Mouse (Mus musculus): ENCODE results near the gene Atad3a. TPM values are rescaled to one million over a fixed set of nuclear protein-coding genes. Genes with fewer than 3 reads are reported as not detected.
"Not testable (repeated sequence)": the region's sequence is repeated elsewhere in the genome, so short reads cannot be mapped to it uniquely, and the experiment has no call there.

The Atad3a gene
- polyA plus RNA-seq (2016; fragmentation: Nextera tagmentation; extraction: Ambion mirVana), result 138 and 161 TPM in 2 replicates

GRCm38 (mm10) chr4:155760613-155761355 lies at the start of gene Atad3a:
Gene Atad3a (minus strand): TSS chr4:155761093.
- under 1% methylated on average over 68 of the region's 68 CpGs for WGBS
- Histone ChIP-seq H3K27ac (peak within 1 kb of the TSS; percentile 83), H3K4me3 (peak within 1 kb of the TSS; percentile 85), H3K4me1 (peaks cover 32% of the 10 kb centered on the region), H3K9me3 (replicated peaks) (no peaks in the 10 kb centered on the region), H3K36me3 (peaks cover 29% of the 10 kb centered on the region), H3K27me3 (ENCODE audit: low read depth, poor library complexity, severe bottlenecking) (no peaks in the 10 kb centered on the region)
- peak; percentile 98 for DNase-seq (ENCODE audit: low spot score)

GRCm38 (mm10) chr4:155807841-155808240 lies 46.9 kb upstream of the Atad3a start:
- H3K27ac ChIP-seq, result no peak overlapping the region
- WGBS, result 90% methylated on average over 3 of the region's 3 CpGs
- H3K4me3 ChIP-seq, result no peak overlapping the region
- no peaks in the 10 kb centered on the region for H3K9me3 ChIP-seq (replicated peaks)
- H3K27me3 ChIP-seq (ENCODE audit: low read depth, poor library complexity, severe bottlenecking), result no peaks in the 10 kb centered on the region
- DNase-seq (ENCODE audit: low spot score), result no peak
- peaks cover 71% of the 10 kb centered on the region for H3K36me3 ChIP-seq
- H3K4me1 ChIP-seq, result peaks cover 25% of the 10 kb centered on the region

GRCm38 (mm10) chr4:155803340-155804041 lies 42.6 kb upstream of the Atad3a start:
- H3K27ac ChIP-seq, result peak overlapping the region; percentile 87
- under 1% methylated on average over 58 of the region's 58 CpGs for WGBS
- DNase-seq (ENCODE audit: low spot score), result peak; percentile 98
- H3K4me3 ChIP-seq, result peak overlapping the region; percentile 95
- H3K9me3 ChIP-seq (replicated peaks), result no peaks in the 10 kb centered on the region
- H3K36me3 ChIP-seq, result peaks cover 39% of the 10 kb centered on the region
- H3K4me1 ChIP-seq, result peaks cover 19% of the 10 kb centered on the region
- H3K27me3 ChIP-seq (ENCODE audit: low read depth, poor library complexity, severe bottlenecking), result no peaks in the 10 kb centered on the region

GRCm38 (mm10) chr4:155802741-155803339 lies 41.9 kb upstream of the Atad3a start, which contains the start of gene Mrpl20:
Gene Mrpl20 (plus strand): TSS chr4:155802878.
- Histone ChIP-seq H3K4me1 (peaks cover 19% of the 10 kb centered on the region), H3K27ac (peak within 1 kb of the TSS; percentile 87), H3K27me3 (ENCODE audit: low read depth, poor library complexity, severe bottlenecking) (no peaks in the 10 kb centered on the region), H3K9me3 (replicated peaks) (no peaks in the 10 kb centered on the region), H3K4me3 (peak within 1 kb of the TSS; percentile 95), H3K36me3 (peaks cover 33% of the 10 kb centered on the region)
- DNase-seq (ENCODE audit: low spot score), result peak; percentile 45
- WGBS, result 12% methylated on average over 12 of the region's 12 CpGs

GRCm38 (mm10) chr4:155802075-155802474 lies 41.2 kb upstream of the Atad3a start:
- Histone ChIP-seq H3K27ac (no peak overlapping the region), H3K36me3 (peaks cover 25% of the 10 kb centered on the region), H3K27me3 (ENCODE audit: low read depth, poor library complexity, severe bottlenecking) (no peaks in the 10 kb centered on the region), H3K4me3 (no peak overlapping the region), H3K4me1 (peaks cover 19% of the 10 kb centered on the region), H3K9me3 (replicated peaks) (no peaks in the 10 kb centered on the region)
- no peak for DNase-seq (ENCODE audit: low spot score)
- 95% methylated on average over 1 of the region's 1 CpGs for WGBS

- Histone ChIP-seq H3K27ac (no peak overlapping the region), H3K27me3 (ENCODE audit: low read depth, poor library complexity, severe bottlenecking) (peaks cover 15% of the 10 kb centered on the region), H3K4me1 (0 out of 2 replicates have a peak, but pooled peaks cover 3% of the 10 kb centered on the region), H3K9me3 (replicated peaks) (no peaks in the 10 kb centered on the region), H3K4me3 (no peak overlapping the region), H3K36me3 (no peaks in the 10 kb centered on the region)
- WGBS, result 85% methylated on average over 2 of the region's 2 CpGs
- no peak for DNase-seq (ENCODE audit: low spot score)
Observed at GRCm38 (mm10) chr4:155793730-155794129, 32.8 kb upstream of the Atad3a start.

- no peak overlapping the region for H3K27ac ChIP-seq
- 75% methylated on average over 24 of the region's 24 CpGs for WGBS
- 0 out of 2 replicates have a peak, but pooled peaks cover 3% of the 10 kb centered on the region for H3K4me1 ChIP-seq
- DNase-seq (ENCODE audit: low spot score), result no peak
- no peaks in the 10 kb centered on the region for H3K9me3 ChIP-seq (replicated peaks)
- no peaks in the 10 kb centered on the region for H3K36me3 ChIP-seq
- no peak overlapping the region for H3K4me3 ChIP-seq
- peaks cover 15% of the 10 kb centered on the region for H3K27me3 ChIP-seq (ENCODE audit: low read depth, poor library complexity, severe bottlenecking)
Observed at GRCm38 (mm10) chr4:155791240-155791933, 30.5 kb upstream of the Atad3a start.

GRCm38 (mm10) chr4:155790650-155791161 lies 29.8 kb upstream of the Atad3a start:
- Histone ChIP-seq H3K4me3 (no peak overlapping the region), H3K27me3 (ENCODE audit: low read depth, poor library complexity, severe bottlenecking) (peaks cover 19% of the 10 kb centered on the region), H3K27ac (no peak overlapping the region), H3K36me3 (no peaks in the 10 kb centered on the region), H3K4me1 (0 out of 2 replicates have a peak, but pooled peaks cover 4% of the 10 kb centered on the region), H3K9me3 (replicated peaks) (no peaks in the 10 kb centered on the region)
- DNase-seq (ENCODE audit: low spot score), result no peak
- 65% methylated on average over 3 of the region's 3 CpGs for WGBS

GRCm38 (mm10) chr4:155790021-155790489 lies 29.2 kb upstream of the Atad3a start, which contains the start of gene Ankrd65:
Gene Ankrd65 (plus strand): TSS chr4:155790439.
- Histone ChIP-seq H3K4me3 (no peak within 1 kb of the TSS), H3K4me1 (peaks cover 9% of the 10 kb centered on the region; the same call in 1 of the 2 replicates), H3K27ac (no peak within 1 kb of the TSS), H3K9me3 (replicated peaks) (no peaks in the 10 kb centered on the region), H3K27me3 (ENCODE audit: low read depth, poor library complexity, severe bottlenecking) (peaks cover 24% of the 10 kb centered on the region), H3K36me3 (no peaks in the 10 kb centered on the region)
- 88% methylated on average over 3 of the region's 3 CpGs for WGBS
- DNase-seq (ENCODE audit: low spot score), result no peak

GRCm38 (mm10) chr4:155788833-155789232 lies 27.9 kb upstream of the Atad3a start:
- not testable (repeated sequence) for DNase-seq (ENCODE audit: low spot score)
- WGBS, result 82% methylated on average over 4 of the region's 4 CpGs

GRCm38 (mm10) chr4:155788300-155788699 lies 27.4 kb upstream of the Atad3a start:
- peaks cover 24% of the 10 kb centered on the region for H3K27me3 ChIP-seq (ENCODE audit: low read depth, poor library complexity, severe bottlenecking)
- H3K4me3 ChIP-seq, result no peak overlapping the region
- peaks cover 26% of the 10 kb centered on the region for H3K4me1 ChIP-seq
- H3K27ac ChIP-seq, result no peak overlapping the region
- no peak for DNase-seq (ENCODE audit: low spot score)
- 83% methylated on average over 3 of the region's 3 CpGs for WGBS
- H3K9me3 ChIP-seq (replicated peaks), result no peaks in the 10 kb centered on the region
- no peaks in the 10 kb centered on the region for H3K36me3 ChIP-seq

More at GRCm38 (mm10) chr4:155788833-155789232, 27.9 kb upstream of the Atad3a start:
- not testable (repeated sequence) for H3K27ac ChIP-seq; H3K36me3 ChIP-seq; H3K4me3 ChIP-seq; H3K9me3 ChIP-seq (replicated peaks)
- peaks cover 21% of the 10 kb centered on the region for H3K4me1 ChIP-seq
- H3K27me3 ChIP-seq (ENCODE audit: low read depth, poor library complexity, severe bottlenecking), result peaks cover 24% of the 10 kb centered on the region

- Histone ChIP-seq H3K27me3 (ENCODE audit: low read depth, poor library complexity, severe bottlenecking) (0 out of 2 replicates have a peak, but pooled peaks cover 9% of the 10 kb centered on the region), H3K9me3 (replicated peaks) (no peaks in the 10 kb centered on the region), H3K27ac (peak within 1 kb of the TSS; percentile 94), H3K4me3 (peak within 1 kb of the TSS; percentile 76), H3K36me3 (no peaks in the 10 kb centered on the region), H3K4me1 (peaks cover 25% of the 10 kb centered on the region)
- 79% methylated on average over 5 of the region's 5 CpGs for WGBS
- no peak for DNase-seq (ENCODE audit: low spot score)
Observed at GRCm38 (mm10) chr4:155785819-155786218, 24.9 kb upstream of the Atad3a start, which contains the start of gene Tmem88b. Gene Tmem88b (minus strand): TSS chr4:155785874.
